Mouse (Mus musculus) stomach, embryonic 16.5 days (tissue): Measurements from ENCODE around the gene Ddx28. TPM values are rescaled to one million over a fixed set of nuclear protein-coding genes. Genes with fewer than 3 reads are reported as not detected.
"Not testable (repeated sequence)": the region's sequence is repeated elsewhere in the genome, so short reads cannot be mapped to it uniquely, and the experiment has no call there.

Source experiments
- ATAC-seq: fragments of 200-750 bp; cut with Nextera tagmentation; 2 replicates; pipeline ENCODE4 v1.8.0; 2017; ENCODE audit warnings: moderate number of reproducible peaks, moderate TSS enrichment; ENCODE audit not compliant: insufficient read depth, low FRiP score
- H3K27ac ChIP-seq: fragments of 300-500 bp; sonication (generic); 2 replicates; pipeline ENCODE4 v1.5.1; 2014; ENCODE audit warnings: low read length
- H3K27me3 ChIP-seq: fragments of 300-500 bp; sonication (generic); 2 replicates; pipeline ENCODE4 v1.6.1; 2014; ENCODE audit warnings: low read length, control low read depth, mixed read lengths; ENCODE audit not compliant: control insufficient read depth, insufficient read depth
- H3K36me3 ChIP-seq: fragments of 300-500 bp; sonication (generic); 2 replicates; pipeline ENCODE4 v1.6.1; 2014; ENCODE audit warnings: low read length; ENCODE audit not compliant: control insufficient read depth, insufficient read depth
- H3K4me1 ChIP-seq: fragments of 300-500 bp; sonication (generic); 2 replicates; pipeline ENCODE4 v1.6.1; 2014; ENCODE audit warnings: low read length, control low read depth, mixed read lengths; ENCODE audit not compliant: control insufficient read depth, insufficient read depth
- H3K4me2 ChIP-seq: fragments of 300-500 bp; sonication (generic); 2 replicates; pipeline ENCODE4 v1.6.1; 2014; ENCODE audit warnings: low read depth, low read length, mixed read lengths
- H3K4me3 ChIP-seq: fragments of 300-500 bp; sonication (generic); replicated peaks from 2 replicates; pipeline ENCODE4 v1.5.1; 2014; ENCODE audit warnings: mild to moderate bottlenecking, low read length
- H3K9ac ChIP-seq: fragments of 300-500 bp; sonication (generic); 2 replicates; pipeline ENCODE4 v1.6.1; 2014; ENCODE audit warnings: low read length
- H3K9me3 ChIP-seq: fragments of 300-500 bp; sonication (generic); replicated peaks from 2 replicates; pipeline ENCODE4 v1.6.1; 2016; ENCODE audit warnings: low read length, control low read depth; ENCODE audit not compliant: control insufficient read depth
- WGBS: fragments of 180-500 bp; shearing (Covaris S2); extraction: QIAGEN DNeasy Blood & Tissue Kit; methylation state at CpG from one replicate; pipeline ENCODE4 v1.1.7; 2014; 5-methylcytosine and 5-hydroxymethylcytosine counted together
- polyA plus RNA-seq: library from polyadenylated mRNA; unstranded; fragments of >200 nt; fragmentation: Nextera tagmentation; extraction: Ambion mirVana; gene quantifications from 2 replicates; pipeline ENCODE4 v1.2.1, GENCODE M21; 2015

Ddx28 gene
- polyA plus RNA-seq, 1 experiment from 2014 or later: 16.5 TPM

GRCm38 (mm10) chr8:106022483-106022882 lies 10.8 kb upstream of the Ddx28 start:
- Histone ChIP-seq H3K36me3 (0 out of 2 replicates have a peak, but pooled peaks cover 3% of the 10 kb centered on the region), H3K4me1 (no peaks in the 10 kb centered on the region), H3K27me3 (no peaks in the 10 kb centered on the region), H3K4me2 (no peak overlapping the region), H3K4me3 (no peak overlapping the region), H3K27ac (no peak overlapping the region), H3K9ac (no peak overlapping the region), H3K9me3 (no peaks in the 10 kb centered on the region)
- peak; percentile 29; the same call in 1 of the 2 replicates for ATAC-seq

- Histone ChIP-seq H3K9ac (no peak overlapping the region), H3K27ac (no peak overlapping the region), H3K4me1 (no peaks in the 10 kb centered on the region), H3K4me3 (no peak overlapping the region), H3K9me3 (no peaks in the 10 kb centered on the region), H3K27me3 (no peaks in the 10 kb centered on the region), H3K36me3 (no peaks in the 10 kb centered on the region), H3K4me2 (no peak overlapping the region)
- 80% methylated on average over 3 of the region's 3 CpGs for WGBS
- no peak for ATAC-seq
Measured at GRCm38 (mm10) chr8:106018039-106018438, 6.4 kb upstream of the Ddx28 start.

DNA sequence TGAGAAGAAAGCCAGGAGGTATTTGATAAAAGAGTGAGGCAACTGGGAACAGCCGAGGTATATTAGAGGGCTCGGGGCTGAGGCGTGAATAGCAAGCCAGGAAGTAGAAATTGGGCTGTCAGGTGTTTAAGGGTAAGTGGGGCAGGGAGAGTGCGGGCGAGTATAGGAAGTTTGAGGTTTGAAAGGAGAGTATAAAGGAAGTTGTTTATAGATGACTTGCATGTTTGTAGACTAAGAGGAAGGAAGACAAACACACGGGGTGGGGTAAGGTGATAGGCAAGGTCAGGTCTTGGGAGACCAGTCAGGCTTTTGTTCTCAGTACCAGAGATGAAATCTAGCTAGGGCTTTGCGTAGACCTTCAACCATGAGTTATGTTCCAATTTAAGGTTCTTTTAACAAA lies 5.4 kb upstream of the Ddx28 start:
- ATAC-seq: no peak
- Histone ChIP-seq H3K9ac (no peak overlapping the region), H3K4me2 (no peak overlapping the region), H3K9me3 (no peaks in the 10 kb centered on the region), H3K4me1 (no peaks in the 10 kb centered on the region), H3K36me3 (no peaks in the 10 kb centered on the region), H3K4me3 (no peak overlapping the region), H3K27ac (no peak overlapping the region), H3K27me3 (no peaks in the 10 kb centered on the region)
- 87% methylated on average over 7 of the region's 7 CpGs for WGBS

GRCm38 (mm10) chr8:106016284-106016683 lies 4.6 kb upstream of the Ddx28 start:
- 86% methylated on average over 6 of the region's 6 CpGs for WGBS

DNA sequence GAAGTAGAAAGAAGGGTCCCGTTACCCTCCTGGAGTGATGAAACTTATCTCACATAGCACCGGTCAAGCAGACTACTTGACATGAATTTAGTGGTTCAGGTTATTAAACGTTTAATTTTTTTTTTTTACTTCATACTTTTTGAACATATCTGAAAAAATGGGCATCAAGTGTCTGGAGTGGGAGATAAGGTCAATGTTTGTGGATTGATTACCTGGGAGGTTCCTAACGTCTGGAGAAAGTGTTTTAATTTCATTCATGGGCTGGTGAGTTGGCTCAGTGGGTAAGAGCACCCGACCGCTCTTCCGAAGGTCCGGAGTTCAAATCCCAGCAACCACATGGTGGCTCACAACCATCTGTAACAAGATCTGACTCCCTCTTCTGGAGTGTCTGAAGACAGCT lies 521 bp upstream of the Ddx28 start:
- H3K36me3 ChIP-seq, H3K27me3 ChIP-seq, H3K9me3 ChIP-seq, H3K27ac ChIP-seq, ATAC-seq: not testable (repeated sequence)
- H3K9ac ChIP-seq: peak overlapping the region; percentile 86
- 73% methylated on average over 8 of the region's 8 CpGs for WGBS
- H3K4me2 ChIP-seq: peak overlapping the region; percentile 87
- peak overlapping the region; percentile 92; the same call in 1 of the 2 replicates for H3K4me3 ChIP-seq
- peaks cover 12% of the 10 kb centered on the region for H3K4me1 ChIP-seq

More at GRCm38 (mm10) chr8:106016284-106016683, 4.6 kb upstream of the Ddx28 start:
- no peak overlapping the region for H3K27ac ChIP-seq
- no peaks in the 10 kb centered on the region for H3K4me1 ChIP-seq
- H3K9me3 ChIP-seq: no peaks in the 10 kb centered on the region
- no peak for ATAC-seq
- no peak overlapping the region for H3K4me2 ChIP-seq
- no peak overlapping the region for H3K9ac ChIP-seq
- H3K36me3 ChIP-seq: no peaks in the 10 kb centered on the region
- no peaks in the 10 kb centered on the region for H3K27me3 ChIP-seq
- H3K4me3 ChIP-seq: no peak overlapping the region

DNA sequence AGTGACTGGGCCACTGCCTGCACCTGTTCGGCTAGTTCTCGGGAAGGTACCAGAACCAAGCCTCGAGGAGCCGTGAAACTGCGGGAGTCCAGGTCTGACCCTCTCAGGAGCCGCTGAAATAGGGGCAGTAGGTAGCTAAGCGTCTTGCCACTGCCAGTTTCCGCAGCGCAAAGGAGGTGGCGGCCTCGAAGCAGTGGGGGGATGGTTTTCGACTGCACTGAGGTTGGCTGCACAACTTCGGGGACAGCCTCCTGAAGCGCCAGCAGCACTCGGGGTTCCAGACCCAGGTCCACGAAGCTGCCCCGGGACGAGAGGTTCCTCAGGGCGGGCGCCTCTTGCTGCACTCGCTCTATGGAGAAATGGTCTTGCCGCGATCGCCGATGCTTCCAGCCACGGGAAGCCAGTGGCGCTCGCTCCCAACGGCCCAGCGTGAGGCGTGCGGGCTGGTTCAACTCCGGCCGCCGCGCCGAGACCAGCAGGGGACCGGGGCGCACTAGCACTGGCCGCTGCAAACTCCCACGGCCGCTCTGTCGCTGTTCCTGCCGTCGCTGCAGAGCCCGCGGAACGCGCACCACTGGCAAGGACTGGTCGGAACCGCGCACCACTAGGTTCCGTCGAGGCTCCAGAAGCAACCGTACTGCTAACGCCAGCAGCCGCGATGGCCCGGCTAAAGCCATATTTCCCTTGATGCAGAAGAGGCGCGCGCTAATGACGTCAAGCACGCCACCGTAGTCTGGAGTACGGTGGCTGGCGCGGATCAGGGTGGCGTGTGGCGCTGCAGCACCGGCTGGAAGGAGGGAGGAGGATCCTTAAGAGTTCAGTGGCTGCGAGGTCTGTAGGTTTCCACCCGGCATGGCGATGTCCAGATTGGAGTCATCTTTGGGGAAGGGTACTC lies 687 bp downstream of the Ddx28 start:
- Histone ChIP-seq H3K27ac (peak overlapping the region; percentile 53), H3K4me2 (peak overlapping the region; percentile 87), H3K4me3 (peak overlapping the region; percentile 92), H3K9me3 (no peaks in the 10 kb centered on the region), H3K9ac (peak overlapping the region; percentile 86), H3K36me3 (no peaks in the 10 kb centered on the region), H3K4me1 (peaks cover 12% of the 10 kb centered on the region), H3K27me3 (no peaks in the 10 kb centered on the region)
- 1% methylated on average over 74 of the region's 74 CpGs for WGBS
- ATAC-seq: peak; percentile 96

DNA sequence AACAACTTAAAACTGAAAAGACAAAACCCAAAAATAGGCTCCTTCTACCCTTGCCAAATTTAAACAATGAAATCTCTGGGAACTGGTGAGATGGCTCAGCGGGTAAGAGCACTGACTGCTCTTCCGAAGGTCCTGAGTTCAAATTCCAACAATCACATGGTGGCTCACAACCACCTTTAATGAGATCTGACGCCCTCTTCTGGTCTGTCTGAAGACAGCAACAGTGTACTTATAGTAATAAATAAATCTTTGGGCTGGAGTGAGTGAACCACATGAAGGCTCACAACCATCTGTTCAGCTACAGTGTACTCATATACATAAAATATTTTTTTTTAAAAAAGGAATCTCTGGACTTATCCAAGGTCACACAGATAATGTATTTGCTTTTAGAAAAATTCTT lies 3.8 kb downstream of the Ddx28 start:
- not testable (repeated sequence) for H3K27ac ChIP-seq, H3K9me3 ChIP-seq, ATAC-seq, H3K4me3 ChIP-seq, H3K9ac ChIP-seq, H3K36me3 ChIP-seq, H3K27me3 ChIP-seq, H3K4me2 ChIP-seq
- 63% methylated on average over 3 of the region's 3 CpGs for WGBS
- H3K4me1 ChIP-seq: peaks cover 12% of the 10 kb centered on the region

- Histone ChIP-seq H3K27ac (no peak overlapping the region), H3K36me3 (no peaks in the 10 kb centered on the region), H3K4me3 (no peak overlapping the region), H3K4me1 (peaks cover 12% of the 10 kb centered on the region), H3K27me3 (no peaks in the 10 kb centered on the region), H3K4me2 (no peak overlapping the region), H3K9me3 (no peaks in the 10 kb centered on the region), H3K9ac (no peak overlapping the region)
- 68% methylated on average over 3 of the region's 3 CpGs for WGBS
- ATAC-seq: no peak
Measured at GRCm38 (mm10) chr8:106007135-106007534, 4.5 kb downstream of the Ddx28 start.

DNA sequence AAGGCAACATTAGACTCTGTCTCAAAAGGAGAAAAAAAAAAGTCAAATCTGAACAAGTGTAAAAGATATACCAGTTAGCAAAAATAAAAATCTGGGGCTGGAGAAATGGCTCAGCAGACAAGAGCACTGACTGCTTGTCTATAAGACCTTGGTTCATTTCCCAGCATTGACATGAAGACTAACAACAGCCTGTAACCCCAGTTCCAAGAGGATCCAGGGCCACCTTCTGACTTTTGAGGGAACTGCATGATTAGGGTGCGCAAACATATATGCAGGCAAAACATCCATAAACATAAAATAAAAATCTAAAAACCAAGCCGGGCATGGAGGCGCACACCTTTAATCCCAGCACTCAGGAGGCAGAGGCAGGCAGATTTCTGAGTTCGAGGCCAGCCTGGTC lies 5.3 kb downstream of the Ddx28 start:
- peaks cover 12% of the 10 kb centered on the region for H3K4me1 ChIP-seq
- no peak overlapping the region for H3K9ac ChIP-seq
- no peak overlapping the region for H3K4me3 ChIP-seq
- 92% methylated on average over 4 of the region's 4 CpGs for WGBS
- H3K27ac ChIP-seq: no peak overlapping the region
- no peaks in the 10 kb centered on the region for H3K36me3 ChIP-seq
- H3K27me3 ChIP-seq: no peaks in the 10 kb centered on the region
- H3K9me3 ChIP-seq: no peaks in the 10 kb centered on the region
- no peak for ATAC-seq
- no peak overlapping the region for H3K4me2 ChIP-seq
